ENCODE assay signal across 15 mouse cellular contexts in the genomic region with DNA sequence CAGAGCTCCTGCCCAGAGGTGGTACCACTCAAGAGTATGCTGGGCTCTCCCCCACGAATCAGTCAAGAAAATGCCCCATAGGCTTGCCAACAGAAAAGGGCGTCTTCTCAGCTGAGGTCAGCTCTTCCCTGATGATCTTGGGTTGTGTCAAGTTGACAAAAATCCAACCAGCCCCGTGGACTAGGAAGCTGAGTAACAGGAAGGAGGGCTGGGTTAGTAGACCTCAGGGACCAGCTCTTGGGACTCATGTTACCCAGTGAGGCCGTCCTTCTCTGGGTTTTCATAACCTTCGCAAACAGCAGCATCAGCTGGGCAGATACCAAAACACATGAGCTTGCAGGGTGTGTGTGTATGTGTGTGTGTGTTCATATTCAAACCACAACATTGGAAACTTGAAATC.
"Had no signal": no experiment of that assay in that cellular context is flagged by ENCODE, and none has a peak within 500 bp of the region (broad histone marks: within the 10 kb centered on the region; RNA-seq: fewer than 3 reads in every experiment).

No protein-coding gene starts in this region.

- ATAC-seq: midbrain, embryonic 15.5 days had no signal

- H3K4me3 ChIP-seq: limb, embryonic 12.5 days; liver, embryonic 13.5 days; lung, embryonic 15.5 days; megakaryocyte, embryonic 14.5 days; midbrain, embryonic 15.5 days; neural tube, embryonic 13.5 days; stomach, embryonic 15.5 days had no signal

- H3K36me3 ChIP-seq: limb, embryonic 12.5 days; liver, embryonic 13.5 days; lung, embryonic 15.5 days; midbrain, embryonic 15.5 days; neural tube, embryonic 13.5 days; stomach, embryonic 15.5 days had no signal

- H3K27me3 ChIP-seq: limb, embryonic 12.5 days; liver, embryonic 13.5 days; lung, embryonic 15.5 days; midbrain, embryonic 15.5 days; neural tube, embryonic 13.5 days; stomach, embryonic 15.5 days had no signal

- H3K4me1 ChIP-seq: limb, embryonic 12.5 days; liver, embryonic 13.5 days; lung, embryonic 15.5 days; midbrain, embryonic 15.5 days; neural tube, embryonic 13.5 days; stomach, embryonic 15.5 days had no signal

- H3K9me3 ChIP-seq: limb, embryonic 12.5 days; liver, embryonic 13.5 days; lung, embryonic 15.5 days; megakaryocyte, embryonic 14.5 days; midbrain, embryonic 15.5 days; neural tube, embryonic 13.5 days; stomach, embryonic 15.5 days had no signal

- DNase-seq: liver; liver, embryonic 13.5 days; liver, postnatal 0 days; lung, postnatal 14 days; retina, postnatal 1 day; right cerebral cortex, postnatal 4 days; thymus, postnatal 4 days had no signal

- H3K9ac ChIP-seq: limb, embryonic 12.5 days; liver, embryonic 13.5 days; liver, postnatal 0 days; lung, embryonic 15.5 days; midbrain, embryonic 15.5 days; neural tube, embryonic 13.5 days; stomach, embryonic 15.5 days had no signal

- H3K27ac ChIP-seq: limb, embryonic 12.5 days; liver, embryonic 13.5 days; lung, embryonic 15.5 days; macrophage; midbrain, embryonic 15.5 days; neural tube, embryonic 13.5 days; stomach, embryonic 15.5 days had no signal

- H3K4me2 ChIP-seq: limb, embryonic 12.5 days; liver, embryonic 13.5 days; lung, embryonic 15.5 days; midbrain, embryonic 11.5 days; midbrain, embryonic 15.5 days; neural tube, embryonic 13.5 days; stomach, embryonic 15.5 days had no signal
